Mouse (Mus musculus) heart, postnatal 0 days (tissue): Measurements from ENCODE around the gene Lcn6.

Source experiments
- CTCF ChIP-seq: IDR thresholded peaks from 2 replicates; pipeline ENCODE4 v1.5.1; 2016; ENCODE audit warnings: antibody characterized with exemption, control low read depth, low read depth
- EP300 ChIP-seq: IDR thresholded peaks from 2 replicates; pipeline ENCODE4 v1.6.1; 2016; ENCODE audit warnings: antibody characterized with exemption, low read depth

- TF ChIP-seq CTCF = no peak
- TF ChIP-seq EP300 = no peak
Observed at GRCm38 (mm10) chr2:25633616-25634015, 43.0 kb upstream of the Lcn6 start.
